Comparison of ENCODE assay signal across 8 mouse cellular contexts in the genomic region with DNA sequence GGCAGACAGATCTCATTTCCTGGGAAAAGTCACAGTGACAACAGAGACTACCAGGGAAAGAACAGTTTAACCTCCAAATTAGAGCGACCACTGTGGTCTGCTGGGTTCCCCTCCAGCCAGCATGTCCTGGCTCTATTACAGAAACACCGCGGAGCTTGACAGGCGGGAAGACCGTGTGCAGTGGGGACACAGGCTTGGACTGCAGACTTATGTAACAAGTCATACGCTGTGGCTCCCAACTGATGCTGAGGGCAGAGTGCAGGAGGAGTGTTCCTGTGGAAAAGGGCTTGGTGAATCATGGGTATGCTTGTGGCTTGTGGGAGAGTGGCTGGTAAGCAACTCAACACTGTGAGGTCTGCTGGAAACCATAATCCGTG.
DNase-seq lines count a peak whose midpoint lies in the region.

No protein-coding gene starts in this region.

- WGBS in limb, embryonic 10.5 days: 83% methylated on average over 7 of the region's 7 CpGs

- peak overlapping the region; percentile 80 for H3K27ac ChIP-seq in limb, embryonic 10.5 days

- no peaks in the 10 kb centered on the region for H3K27me3 ChIP-seq in limb, embryonic 10.5 days (ENCODE audit: low read depth, poor library complexity, severe bottlenecking)

- intact Hi-C loops in gastrocnemius, postnatal 14 days (cut with DNase I; ENCODE audit: low total_unique reads): no loop called here
- intact Hi-C loops in heart, postnatal 36 days (cut with DNase I): no loop called here
- intact Hi-C loops in left cerebral cortex, postnatal 10 days (cut with DNase I): no loop called here

- no peaks in the 10 kb centered on the region for H3K36me3 ChIP-seq in limb, embryonic 10.5 days

- H3K4me1 ChIP-seq in limb, embryonic 10.5 days: peaks cover 26% of the 10 kb centered on the region

- DNase-seq in gastrocnemius, postnatal 14 days: peak; percentile 8
- DNase-seq in gastrocnemius, adult 8-10 months (ENCODE audit: low spot score in 2 of 2): no peak
- DNase-seq in cerebellum, adult 11-12 months: peak; percentile 74
- DNase-seq in heart, postnatal 36 days: peak; percentile 4 to 28
- no peak for DNase-seq in limb, embryonic 10.5 days (ENCODE audit: low spot score)
- no peak for DNase-seq in left cerebral cortex, postnatal 10 days (ENCODE audit: extremely low spot score in 1 of 2, low spot score in 2 of 2)
- no peak for DNase-seq in thymus, postnatal 10 days (ENCODE audit: low spot score in 2 of 2)
- no peak for DNase-seq in spleen, postnatal 4 days (ENCODE audit: low spot score in 2 of 2)

- no peak overlapping the region for H3K4me3 ChIP-seq in limb, embryonic 10.5 days

- no peaks in the 10 kb centered on the region for H3K9me3 ChIP-seq in limb, embryonic 10.5 days (replicated peaks)

Comparison
In these comparisons a context has a peak if more than half of its experiments do, and no peak if none do; other contexts are left out.
1. DNase-seq: peak in gastrocnemius, postnatal 14 days (single experiment), cerebellum, adult 11-12 months (single experiment) and heart, postnatal 36 days (2 of 2); none in gastrocnemius, adult 8-10 months (0 of 2), limb, embryonic 10.5 days (single experiment), left cerebral cortex, postnatal 10 days (0 of 2), thymus, postnatal 10 days (0 of 2) and spleen, postnatal 4 days (0 of 2).